Mouse (Mus musculus): ENCODE results near the gene Cd300e.

Gene Cd300e

DNA sequence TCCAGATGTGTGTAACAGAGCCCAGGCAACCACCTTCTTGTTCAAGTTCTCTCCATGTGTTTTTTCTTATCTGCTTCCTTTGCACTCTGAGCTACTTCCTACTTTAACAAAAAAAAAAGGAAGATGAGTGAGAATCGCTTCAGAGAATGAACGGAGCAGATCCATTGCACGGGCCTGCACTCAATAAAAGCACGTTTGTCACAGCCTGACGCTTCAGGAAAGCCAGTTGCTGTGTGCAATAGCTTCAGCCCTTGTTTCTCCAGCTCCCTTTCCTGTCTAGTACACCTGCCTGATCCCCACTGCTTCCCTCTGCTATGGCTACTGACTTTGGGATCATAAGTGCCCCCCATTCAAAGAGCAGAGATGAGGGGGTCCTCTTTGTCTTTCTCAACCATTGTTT lies at the start of gene Cd300e:
Gene Cd300e, minus strand, starts transcription at position 101 of the 400 bp plus-strand sequence.
- CTCF ChIA-PET = no interaction called here

GRCm38 (mm10) chr11:115110271-115110670 lies 48.3 kb upstream of the Cd300e start:
- CTCF ChIA-PET = no interaction called here

- CTCF ChIA-PET = no interaction called here
Measured at GRCm38 (mm10) chr11:115108176-115108575, 46.2 kb upstream of the Cd300e start.

DNA sequence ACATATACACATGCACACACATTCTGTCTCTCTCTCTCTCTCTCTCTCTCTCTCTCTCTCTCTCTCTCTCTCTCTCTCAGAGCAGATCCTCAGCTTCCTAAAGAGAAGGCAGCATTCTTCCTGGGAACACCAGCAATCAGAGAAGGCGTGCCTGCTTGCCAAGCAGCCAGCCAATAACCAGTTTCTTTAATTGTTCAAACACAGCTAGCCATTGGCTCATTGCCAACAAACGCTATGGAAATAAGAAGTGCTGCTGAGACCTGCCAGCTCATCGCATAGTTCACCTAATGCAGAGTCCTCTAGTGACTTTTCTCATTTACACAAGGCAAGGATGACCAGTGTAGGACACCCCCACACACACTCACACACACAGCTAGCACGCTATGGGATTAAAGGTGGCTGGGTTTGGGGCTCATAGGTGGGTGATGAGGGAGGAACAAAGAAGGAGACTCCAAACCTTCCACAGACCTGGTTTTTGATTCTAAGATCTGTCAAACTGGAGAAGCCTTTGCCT lies 45.5 kb upstream of the Cd300e start:
- CTCF ChIA-PET = no interaction called here

- CTCF ChIA-PET = no interaction called here
Measured at GRCm38 (mm10) chr11:115106638-115107037, 44.7 kb upstream of the Cd300e start.

DNA sequence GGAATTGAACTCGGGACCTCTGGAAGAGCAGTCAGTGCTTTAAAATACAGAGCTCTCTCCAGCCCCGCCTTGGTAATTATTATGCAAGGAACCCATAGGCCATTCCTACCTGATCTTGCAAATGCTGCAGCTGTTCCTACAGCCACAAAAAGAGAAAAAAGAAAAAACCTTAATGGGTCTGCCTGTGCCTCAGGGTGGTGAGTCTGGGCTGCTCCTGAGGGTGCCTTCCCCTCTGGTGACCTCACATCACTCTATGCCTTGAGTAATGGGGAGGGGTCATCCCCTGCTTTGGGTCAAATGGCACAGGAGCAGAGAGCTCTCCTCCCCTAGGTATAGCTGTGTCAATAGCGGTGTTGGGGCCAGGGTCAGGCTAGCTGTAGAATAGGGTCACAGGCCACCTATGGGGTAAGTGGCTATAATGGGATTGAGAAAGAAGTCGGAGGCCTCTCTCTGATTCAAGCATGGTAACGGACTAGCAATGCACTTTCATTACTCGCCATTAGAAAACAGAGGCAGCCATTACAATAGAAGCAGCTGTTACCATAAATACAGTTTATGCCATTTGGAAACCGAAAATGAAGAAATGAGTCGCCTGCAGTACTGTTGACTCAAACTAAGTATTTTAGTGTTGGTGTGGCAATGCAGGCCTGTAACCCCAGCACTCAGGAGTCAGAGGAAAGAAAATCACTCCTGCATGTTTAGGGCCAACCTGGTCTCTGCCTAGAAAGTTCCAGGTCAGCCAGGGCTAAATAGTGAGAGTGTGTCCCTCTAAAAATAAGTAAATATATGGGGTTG lies 43.0 kb upstream of the Cd300e start:
- CTCF ChIA-PET = interaction anchor here (1.0 to 1.7 kb wide), 3 partner anchors 10 to 47 kb away, joined by 3 to 4 read pairs (median 4); no protein-coding TSS in a partner anchor

DNA sequence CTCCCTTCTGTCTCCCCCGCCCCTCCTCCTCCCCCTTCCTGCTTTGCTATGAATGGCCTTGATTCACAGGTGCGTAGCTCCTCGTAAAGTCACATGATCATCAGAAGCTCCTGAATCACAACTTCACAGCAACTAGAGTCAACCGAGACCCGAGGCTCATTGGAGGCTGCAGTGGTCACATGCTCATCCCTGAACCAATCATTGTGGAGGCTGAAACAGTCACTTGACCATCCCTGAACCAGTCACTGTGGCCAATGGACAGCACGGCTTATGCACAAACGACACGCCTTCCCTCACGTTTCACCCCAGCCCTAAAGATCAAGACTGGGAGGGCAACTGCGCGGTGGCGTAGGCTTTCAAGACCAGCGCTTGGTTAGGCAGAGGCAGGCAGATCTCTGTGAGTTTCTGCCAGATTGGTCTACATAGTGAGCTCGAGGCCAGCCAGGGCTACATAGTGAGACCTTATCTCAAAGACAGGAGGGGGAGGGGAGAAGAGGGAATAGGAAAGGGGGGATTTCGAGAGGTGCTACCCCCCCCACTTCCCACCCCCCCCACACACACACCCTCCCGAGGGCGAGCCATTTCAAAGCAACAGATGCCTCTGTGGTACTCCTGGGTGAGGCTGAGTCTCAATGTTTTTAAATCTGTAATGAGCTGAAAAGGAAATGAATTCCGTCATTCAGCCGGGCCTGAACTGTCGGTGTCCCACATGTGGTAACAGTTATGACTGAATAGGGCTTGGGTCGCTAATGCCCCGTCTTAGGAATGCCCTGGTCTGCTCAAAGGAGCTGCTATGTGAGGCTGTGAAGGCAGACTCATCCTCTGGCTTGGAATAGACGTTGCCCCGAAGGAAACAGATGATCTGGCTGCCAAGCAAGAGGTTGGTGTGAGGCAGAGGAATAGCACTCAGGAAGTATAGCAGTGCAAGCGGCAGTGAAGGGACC lies 41.8 kb upstream of the Cd300e start:
- CTCF ChIA-PET = interaction anchor here (0.6 to 1.7 kb wide), 4 partner anchors 9 to 48 kb away, joined by 3 to 7 read pairs (median 4); no protein-coding TSS in a partner anchor

DNA sequence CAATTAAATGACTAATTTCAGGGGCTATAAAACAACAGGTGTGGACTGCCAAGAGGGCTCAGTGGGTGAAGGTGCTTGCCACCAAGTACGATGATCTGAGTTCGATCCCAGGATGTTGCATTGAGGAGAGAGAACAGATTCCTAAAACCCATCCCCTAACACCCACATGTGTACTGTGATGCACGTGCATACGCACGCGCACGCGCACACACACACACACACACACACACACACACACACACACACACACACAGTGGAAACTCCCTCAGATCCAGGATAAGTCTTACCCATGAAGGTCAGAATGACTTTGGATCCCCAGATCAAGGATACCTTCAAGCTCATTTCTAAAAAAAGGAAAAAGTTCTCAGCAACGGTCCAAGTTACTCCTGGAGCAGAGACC lies 40.1 kb upstream of the Cd300e start:
- CTCF ChIA-PET = interaction anchor here (0.7 kb wide), 1 partner anchor 13 kb away, joined by 4 read pairs; no protein-coding TSS in a partner anchor

DNA sequence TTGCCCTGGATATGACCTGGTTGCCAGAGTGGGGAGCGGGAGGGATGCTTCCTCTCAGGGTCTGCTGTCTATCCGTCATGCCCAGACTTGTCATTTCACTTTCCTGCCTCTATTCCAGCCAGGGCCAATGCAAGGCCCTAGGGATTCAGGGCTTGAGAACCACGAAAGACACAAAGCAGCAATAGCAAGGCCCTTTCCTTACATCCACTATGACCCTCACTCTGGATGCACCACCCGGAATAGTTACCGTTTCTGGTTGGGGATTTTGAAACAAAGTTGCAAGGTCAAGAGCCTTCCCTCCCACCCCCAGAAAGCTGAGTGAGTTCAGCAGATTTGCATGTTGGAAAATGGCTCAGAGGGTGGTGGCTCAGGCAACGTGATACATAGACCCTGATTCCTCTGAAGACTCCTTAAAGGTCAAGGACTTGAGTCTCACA lies 39.7 kb upstream of the Cd300e start:
- CTCF ChIA-PET = no interaction called here

DNA sequence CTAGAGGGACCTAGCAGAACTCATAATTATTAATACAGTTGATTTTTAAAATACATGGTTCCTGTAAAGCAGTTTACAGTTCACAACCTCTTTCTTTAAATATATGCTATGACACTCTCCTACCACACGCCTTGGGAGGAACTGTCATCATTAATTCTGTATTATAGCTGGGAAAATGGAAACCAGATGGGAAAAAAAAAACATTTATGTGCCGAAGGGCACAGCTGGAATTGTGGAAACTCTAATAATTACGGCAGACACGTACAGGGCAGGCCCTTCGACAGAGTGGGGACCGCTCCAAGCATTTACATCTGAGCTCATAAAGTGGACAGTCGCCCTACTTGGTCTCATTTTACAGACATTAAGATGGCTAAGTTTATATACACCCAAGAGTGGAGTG lies 38.8 kb upstream of the Cd300e start:
- CTCF ChIA-PET = no interaction called here

- CTCF ChIA-PET = no interaction called here
Measured at GRCm38 (mm10) chr11:115100032-115100621, 38.1 kb upstream of the Cd300e start.

- CTCF ChIA-PET = interaction anchor here (0.6 kb wide), 1 partner anchor 152 kb away, joined by 3 read pairs; no protein-coding TSS in a partner anchor
Measured at GRCm38 (mm10) chr11:115099241-115099840, 37.4 kb upstream of the Cd300e start.

GRCm38 (mm10) chr11:115098203-115098932 lies 36.4 kb upstream of the Cd300e start:
- CTCF ChIA-PET = interaction anchor here (0.6 kb wide), 1 partner anchor 153 kb away, joined by 3 read pairs; no protein-coding TSS in a partner anchor

DNA sequence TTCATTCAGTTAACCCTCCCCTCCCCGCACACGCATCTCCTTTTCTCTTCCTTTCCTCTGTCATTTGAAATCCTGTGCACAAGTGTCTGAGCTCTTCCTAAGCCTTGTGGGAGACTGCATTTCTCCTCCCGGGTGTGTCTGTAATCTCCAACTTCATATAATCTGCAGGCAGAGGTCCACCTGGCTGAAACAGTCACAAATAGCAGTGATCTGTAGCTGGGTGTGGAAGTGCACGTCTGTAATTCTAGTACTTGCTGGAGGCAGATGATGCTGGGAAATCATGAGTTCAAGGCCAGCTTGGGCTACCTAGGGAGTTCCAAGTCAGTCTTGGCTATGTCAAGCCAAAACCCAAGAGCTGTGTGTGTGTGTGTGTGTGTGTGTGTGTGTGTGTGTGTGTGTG lies 30.2 kb upstream of the Cd300e start:
- CTCF ChIA-PET = interaction anchor here (1.1 to 1.2 kb wide), 3 partner anchors 9 to 82 kb away, joined by 3 to 8 read pairs (median 3); no protein-coding TSS in a partner anchor

DNA sequence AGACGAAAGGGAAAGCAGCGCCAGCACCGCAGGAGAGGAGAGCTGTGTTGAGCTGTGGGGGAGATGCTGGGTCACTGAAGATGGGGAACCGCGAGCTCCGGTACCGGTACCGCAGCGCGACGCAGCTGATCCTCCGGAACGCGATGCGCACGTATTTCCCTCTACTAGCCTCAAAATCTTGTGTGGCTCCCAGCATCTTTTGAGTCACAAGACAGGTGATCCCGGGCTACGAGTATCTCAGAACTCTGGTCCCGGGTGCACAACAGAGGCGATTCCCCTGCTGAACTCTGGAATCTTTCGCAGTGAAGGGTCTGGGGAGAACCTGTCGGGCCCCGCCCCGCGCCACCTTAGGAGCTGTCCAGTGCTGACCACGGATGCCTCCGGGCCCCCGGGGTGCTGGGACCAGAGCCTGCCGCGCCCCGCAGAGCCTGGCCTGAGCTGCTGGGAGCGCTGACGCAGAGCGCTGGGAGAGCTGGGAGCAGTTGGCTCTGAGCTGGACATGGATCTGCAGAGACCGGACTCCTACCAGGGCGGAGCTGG lies 29.5 kb upstream of the Cd300e start, which contains the start of gene Rab37:
Gene Rab37, plus strand, starts transcription at position 70 of the 540 bp plus-strand sequence.
- CTCF ChIA-PET = interaction anchor here (1.1 kb wide), 2 partner anchors 9 to 62 kb away, joined by 3 to 5 read pairs; no protein-coding TSS in a partner anchor

GRCm38 (mm10) chr11:115089853-115090252 lies 27.9 kb upstream of the Cd300e start:
- CTCF ChIA-PET = interaction anchor here (0.6 to 1.3 kb wide), 2 partner anchors 15 to 94 kb away, joined by 4 read pairs; no protein-coding TSS in a partner anchor

DNA sequence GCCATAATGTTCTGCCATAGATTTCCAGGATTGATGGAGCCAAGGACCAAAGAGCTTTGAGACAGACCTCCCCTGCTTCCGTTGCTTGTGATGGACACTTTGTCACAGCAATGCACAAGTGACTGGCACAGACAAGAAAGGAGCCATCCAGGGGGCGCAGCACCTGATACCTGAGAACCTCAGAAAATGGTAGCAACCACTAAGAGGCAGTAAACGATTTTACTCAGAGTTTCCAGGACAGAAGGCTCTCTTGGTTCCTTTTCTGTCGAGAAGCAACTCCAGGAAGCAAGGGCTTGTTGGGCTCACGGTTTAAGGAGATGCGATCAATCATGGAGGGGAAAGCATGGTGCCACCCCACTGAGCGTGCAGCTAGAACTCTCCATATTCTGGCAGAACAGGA lies 24.2 kb upstream of the Cd300e start:
- CTCF ChIA-PET = no interaction called here

GRCm38 (mm10) chr11:115085064-115085463 lies 23.1 kb upstream of the Cd300e start:
- CTCF ChIA-PET = no interaction called here

DNA sequence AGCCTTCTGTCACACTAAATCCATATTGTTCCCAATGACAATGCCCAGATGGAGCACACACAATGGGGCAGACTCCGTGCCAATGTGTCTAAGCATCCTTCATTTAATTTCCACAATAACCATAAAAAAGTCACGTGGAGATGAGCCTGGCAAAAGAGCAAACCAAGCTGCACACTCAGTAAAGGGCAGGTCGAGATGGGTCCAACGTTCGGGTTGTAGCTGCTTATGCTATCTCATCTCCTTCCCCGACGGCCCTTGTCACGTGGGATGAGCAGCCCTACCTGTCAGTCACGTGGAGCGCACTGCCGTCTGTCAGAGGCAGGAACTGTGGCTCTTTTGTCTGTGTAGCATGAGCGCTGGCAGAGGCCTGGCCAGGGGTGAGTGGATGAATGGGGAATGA lies 22.6 kb upstream of the Cd300e start:
- CTCF ChIA-PET = no interaction called here

Measured in spleen, embryonic (tissue).